Mouse (Mus musculus) ES-E14 (cell line): ENCODE measurements around the gene Ksr1.

ENCODE experiments used
- CHD2 ChIP-seq: IDR thresholded peaks from 2 replicates; pipeline ENCODE4 v1.6.1; 2014; ENCODE audit warnings: mild to moderate bottlenecking, low read depth, low read length, inconsistent platforms
- HCFC1 ChIP-seq: IDR thresholded peaks from 2 replicates; pipeline ENCODE4 v1.6.1; 2012; ENCODE audit warnings: low read length, inconsistent platforms, borderline replicate concordance; ENCODE audit not compliant: insufficient read depth
- MAFK ChIP-seq: IDR thresholded peaks from 2 replicates; pipeline ENCODE4 v1.6.1; 2014; ENCODE audit warnings: mild to moderate bottlenecking, low read depth, low read length, inconsistent platforms; ENCODE audit not compliant: insufficient read depth
- ZC3H11A ChIP-seq: IDR thresholded peaks from 2 replicates; pipeline ENCODE4 v1.6.1; 2012; ENCODE audit warnings: low read depth, mild to moderate bottlenecking, inconsistent platforms, low read length, borderline replicate concordance
- ZNF384 ChIP-seq: IDR thresholded peaks from 2 replicates; pipeline ENCODE4 v1.6.1; 2012; ENCODE audit warnings: low read depth, low read length, inconsistent platforms

DNA sequence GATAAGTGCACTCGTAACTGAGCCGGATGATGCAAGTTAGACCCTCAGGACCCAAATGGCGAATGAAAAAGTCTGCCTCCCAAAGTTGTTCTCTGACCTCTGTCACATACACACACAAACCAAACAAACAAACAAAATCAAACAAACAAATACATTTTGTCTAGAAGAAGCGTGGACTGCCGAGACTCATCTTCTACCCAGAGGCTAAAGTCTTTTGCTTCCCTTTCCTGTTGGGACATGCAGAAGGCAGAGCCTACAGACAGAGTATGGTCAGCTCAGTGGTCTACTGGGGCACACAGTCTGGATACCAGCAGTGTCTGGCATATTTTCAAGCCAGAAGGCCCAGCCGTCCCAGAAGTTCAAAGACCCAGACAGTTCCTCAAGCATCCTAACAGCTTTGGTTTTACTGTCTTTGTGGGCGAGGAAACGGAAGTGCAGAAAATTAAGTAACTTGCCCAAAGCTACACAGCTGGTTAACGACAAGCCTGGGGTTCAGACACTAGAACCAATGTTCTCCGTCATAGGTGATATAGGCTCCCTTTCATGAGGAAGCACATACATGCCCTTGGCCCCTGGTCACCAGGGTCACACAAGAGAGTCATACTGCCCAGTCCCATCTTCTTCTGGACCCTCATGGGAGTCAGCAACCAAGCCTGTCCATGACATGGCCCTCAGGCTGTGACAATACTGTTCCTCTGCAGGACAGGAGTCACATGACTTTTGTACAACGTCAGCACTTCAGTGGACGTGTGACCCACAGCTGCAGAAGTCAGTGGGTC lies 163.5 kb downstream of the Ksr1 start:
- no peak for TF ChIP-seq CHD2
- TF ChIP-seq ZNF384 = no peak
- TF ChIP-seq HCFC1 = no peak
- TF ChIP-seq MAFK = no peak
- TF ChIP-seq ZC3H11A = no peak
